Mouse (Mus musculus): Measurements from ENCODE around the gene 4930564D02Rik. TPM values are rescaled to one million over a fixed set of nuclear protein-coding genes. Genes with fewer than 3 reads are reported as not detected.
A peak's percentile ranks its signal among the peaks of the same experiment; 100 is the strongest.

The 4930564D02Rik gene
- total RNA-seq, 4 experiments from 2014 or later, result not detected

GRCm38 (mm10) chr3:105058627-105059513 is 7.8 kb upstream of the 4930564D02Rik start:
- peak; percentile 82 to 93 for DNase-seq (ENCODE audit: low spot score in 2 of 2)

- no peak for DNase-seq (ENCODE audit: low spot score in 2 of 2)
Observed at GRCm38 (mm10) chr3:105059911-105060310, 6.7 kb upstream of the 4930564D02Rik start.

- DNase-seq (ENCODE audit: low spot score in 2 of 2), result no peak
Observed at GRCm38 (mm10) chr3:105060992-105061391, 5.7 kb upstream of the 4930564D02Rik start.

GRCm38 (mm10) chr3:105061496-105061895 is 5.1 kb upstream of the 4930564D02Rik start:
- no peak for DNase-seq (ENCODE audit: low spot score in 2 of 2)

DNA sequence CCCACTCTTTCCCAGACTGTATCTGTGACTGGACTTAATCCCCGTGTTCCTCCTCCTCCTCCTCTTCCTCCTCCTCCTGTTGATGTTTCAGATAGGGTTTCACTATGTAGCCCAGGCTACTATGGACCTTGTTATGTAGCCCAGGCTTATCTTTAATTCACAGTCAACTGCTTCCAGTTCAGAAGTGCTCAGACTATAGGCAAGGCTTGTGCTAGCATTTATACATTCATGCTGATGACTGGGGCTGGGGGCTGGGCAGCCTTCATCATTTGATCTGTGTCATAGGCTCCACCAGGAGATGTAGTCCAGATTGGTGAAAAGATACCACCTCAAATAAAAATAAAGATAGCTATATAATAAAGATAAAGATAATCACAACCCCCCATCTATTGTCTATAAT is 4.7 kb upstream of the 4930564D02Rik start:
- no peak for DNase-seq (ENCODE audit: low spot score in 2 of 2)

DNA sequence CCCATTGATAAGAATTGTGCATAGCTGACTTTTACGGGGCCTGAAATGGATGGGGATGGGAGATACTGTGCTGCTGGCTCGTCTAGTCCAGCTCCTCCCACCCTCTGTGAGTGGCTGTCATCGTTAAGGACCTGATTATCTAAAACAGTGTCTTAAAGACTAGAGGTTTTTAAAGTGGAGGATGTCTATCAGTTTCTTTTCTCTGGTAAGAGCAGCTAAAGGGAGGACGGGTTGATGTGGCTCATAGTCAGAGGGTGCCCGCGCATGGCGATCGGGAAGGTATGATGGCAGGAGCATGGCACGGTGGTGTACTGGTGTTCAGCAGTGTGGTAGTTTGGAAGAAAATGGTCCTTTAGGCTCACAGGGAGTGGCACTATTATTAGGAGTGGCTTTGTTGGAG is 4.0 kb upstream of the 4930564D02Rik start:
- no peak for DNase-seq (ENCODE audit: low spot score in 2 of 2)

- no peak for DNase-seq (ENCODE audit: low spot score in 2 of 2)
Observed at GRCm38 (mm10) chr3:105070553-105070952, 3.9 kb downstream of the 4930564D02Rik start.

DNA sequence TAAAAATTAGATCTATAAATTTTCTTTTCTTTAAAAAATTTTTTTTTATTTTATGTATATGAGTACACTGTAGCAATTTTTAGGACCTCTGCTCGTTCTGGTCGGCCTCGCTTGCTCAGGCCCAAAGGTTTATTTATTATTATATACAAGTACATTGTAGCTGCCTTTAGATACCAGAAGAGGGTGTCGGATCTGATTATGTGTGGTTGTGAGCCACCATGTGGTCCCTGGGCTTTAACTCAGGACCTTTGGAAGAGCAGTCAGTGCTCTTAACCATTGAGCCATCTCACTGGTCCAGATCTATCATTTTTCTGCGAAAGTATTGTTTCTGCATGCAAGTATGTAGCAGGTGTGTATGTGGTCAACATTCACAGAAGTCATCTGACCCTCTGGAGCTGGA is 4.6 kb downstream of the 4930564D02Rik start:
- DNase-seq (ENCODE audit: low spot score in 2 of 2), result no peak

DNA sequence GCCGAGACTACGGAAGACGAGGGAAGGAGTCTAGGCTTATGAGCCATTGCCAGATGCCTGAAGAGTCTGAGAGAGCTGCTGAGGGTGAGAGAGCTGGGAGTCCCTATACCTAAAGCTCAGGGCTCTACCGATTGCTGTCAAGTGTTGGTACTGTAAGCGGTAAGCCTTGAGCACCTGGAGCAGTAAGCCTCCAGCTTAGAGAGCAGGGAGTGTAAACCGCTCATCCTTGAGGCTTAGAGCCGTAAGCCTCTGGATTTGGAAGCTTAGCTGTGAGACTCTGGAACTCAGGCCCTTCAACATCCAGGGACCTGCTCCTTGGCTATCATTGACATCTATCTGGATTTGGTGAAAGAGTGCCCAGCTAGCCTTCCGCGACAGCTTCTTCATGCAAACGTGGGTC is 5.9 kb downstream of the 4930564D02Rik start:
- DNase-seq (ENCODE audit: low spot score in 2 of 2), result no peak

DNA sequence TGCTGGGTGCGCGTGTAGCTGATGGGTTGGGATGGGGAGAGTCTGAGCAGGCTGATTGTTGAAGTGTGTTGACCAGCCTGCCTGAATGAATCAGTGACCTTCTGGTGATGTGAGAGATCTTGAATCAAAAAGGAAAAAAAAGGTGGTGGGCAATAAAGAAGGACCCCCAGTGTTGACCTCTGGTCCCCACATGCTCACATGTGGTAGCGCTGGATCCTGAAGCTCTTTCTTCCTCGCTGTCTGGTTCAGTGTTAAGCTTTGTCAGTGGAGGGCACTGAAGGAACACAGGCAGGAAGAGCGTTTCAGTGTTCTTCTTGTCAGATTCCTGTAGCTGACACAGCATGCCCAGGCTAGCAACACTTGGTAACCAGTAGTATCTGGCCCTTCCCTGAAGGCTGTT is 9.2 kb downstream of the 4930564D02Rik start:
- DNase-seq (ENCODE audit: low spot score in 2 of 2), result no peak

GRCm38 (mm10) chr3:105078231-105078826 is 11.7 kb downstream of the 4930564D02Rik start:
- peak; percentile 69 to 80 for DNase-seq (ENCODE audit: low spot score in 2 of 2)

DNA sequence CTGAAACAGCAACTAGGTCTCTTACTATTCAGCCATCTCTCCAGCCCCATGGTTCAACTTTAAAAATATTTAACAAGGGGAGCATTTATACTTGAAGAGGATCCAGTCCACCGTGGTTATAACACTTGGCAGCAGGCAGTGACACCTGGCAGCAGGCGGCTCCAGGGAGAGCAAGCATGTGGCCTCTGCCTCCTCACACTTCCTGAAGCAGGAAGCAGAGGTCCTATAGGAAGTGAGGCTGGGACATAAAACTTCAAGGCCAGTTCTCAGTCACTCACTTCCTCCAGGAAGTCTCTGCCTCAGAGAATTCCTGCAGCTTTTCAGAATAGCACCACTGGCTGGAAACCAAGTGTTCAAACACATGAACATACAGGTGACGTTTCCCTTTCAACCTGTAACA is 20.7 kb downstream of the 4930564D02Rik start:
- no peak for DNase-seq (ENCODE audit: low spot score in 2 of 2)

- DNase-seq (ENCODE audit: low spot score in 2 of 2), result no peak
Observed at GRCm38 (mm10) chr3:105088638-105089037, 22.0 kb downstream of the 4930564D02Rik start.

- no peak for DNase-seq (ENCODE audit: low spot score in 2 of 2)
Observed at GRCm38 (mm10) chr3:105090147-105090546, 23.5 kb downstream of the 4930564D02Rik start.

- DNase-seq (ENCODE audit: low spot score in 2 of 2), result peak; percentile 57 to 58
Observed at GRCm38 (mm10) chr3:105090981-105091380, 24.3 kb downstream of the 4930564D02Rik start.

- no peak for DNase-seq (ENCODE audit: low spot score in 2 of 2)
Observed at GRCm38 (mm10) chr3:105092721-105093505, 26.3 kb downstream of the 4930564D02Rik start.

DNA sequence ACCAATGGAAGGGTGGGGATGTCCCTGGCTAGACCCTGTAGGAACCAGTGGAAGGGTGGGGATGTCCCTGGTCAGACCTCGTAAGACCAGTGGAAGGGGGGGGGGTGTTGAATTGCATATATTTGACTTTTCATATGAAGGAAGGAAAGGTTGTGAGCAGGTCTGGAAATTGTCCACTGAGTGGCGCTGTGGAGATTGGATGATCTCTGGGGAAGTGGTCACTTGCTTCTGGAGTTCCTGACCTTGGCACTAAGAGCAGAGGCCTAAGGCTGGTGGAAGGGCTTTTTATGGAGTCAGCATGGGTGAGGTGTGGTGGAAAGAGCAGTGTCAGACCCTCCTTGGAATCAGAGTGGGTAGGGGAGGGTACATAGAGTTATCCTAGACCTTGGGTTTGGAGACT is 27.8 kb downstream of the 4930564D02Rik start:
- DNase-seq (ENCODE audit: low spot score in 2 of 2), result no peak

GRCm38 (mm10) chr3:105095026-105095425 is 28.4 kb downstream of the 4930564D02Rik start:
- DNase-seq (ENCODE audit: low spot score in 2 of 2), result no peak

GRCm38 (mm10) chr3:105097581-105097980 is 30.9 kb downstream of the 4930564D02Rik start:
- DNase-seq (ENCODE audit: low spot score in 2 of 2), result no peak

DNA sequence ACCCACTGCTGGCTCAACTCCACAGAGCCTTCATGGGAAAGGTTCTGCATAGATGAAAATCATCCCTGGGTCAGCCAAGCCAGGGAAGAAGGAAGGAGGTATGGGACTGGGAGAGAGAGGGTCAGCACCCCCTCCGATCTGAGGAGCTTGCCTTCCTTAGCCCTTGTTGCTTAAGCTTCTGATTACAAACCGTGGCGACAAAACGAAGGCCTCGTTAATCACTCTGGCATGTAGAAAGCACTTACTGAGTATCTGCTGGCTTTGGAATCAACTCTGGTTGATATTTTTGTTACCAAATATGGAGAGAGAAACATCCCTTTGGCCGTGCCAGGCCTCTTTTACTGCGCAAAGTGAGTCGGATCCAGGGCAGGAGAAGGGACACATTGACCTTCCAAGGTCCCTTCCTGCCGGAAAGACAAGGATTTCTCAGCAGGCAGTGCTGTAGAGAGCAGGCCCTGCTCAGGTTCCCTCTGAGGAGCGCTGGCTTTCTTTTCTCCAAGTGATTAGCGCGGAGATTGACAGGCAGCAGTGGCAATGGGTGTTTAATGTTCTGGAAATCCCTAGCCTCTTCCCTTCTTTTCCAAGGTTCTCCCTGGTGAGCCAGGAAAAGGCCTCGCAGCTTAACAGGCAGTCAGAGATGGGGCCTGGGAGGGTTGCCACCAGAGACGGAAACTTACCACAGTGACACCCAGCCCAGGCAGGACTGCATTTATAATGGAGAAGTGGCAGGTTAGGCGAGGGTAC is 33.1 kb downstream of the 4930564D02Rik start:
- DNase-seq (ENCODE audit: low spot score in 2 of 2), result no peak

GRCm38 (mm10) chr3:105100270-105100589 is 33.6 kb downstream of the 4930564D02Rik start:
- DNase-seq (ENCODE audit: low spot score in 2 of 2), result no peak
